Mouse (Mus musculus) heart, embryonic 11.5 days (tissue): ENCODE results near the gene Immt. TPM values are rescaled to one million over a fixed set of nuclear protein-coding genes. Genes with fewer than 3 reads are reported as not detected.
"Not testable (repeated sequence)": the region's sequence is repeated elsewhere in the genome, so short reads cannot be mapped to it uniquely, and the experiment has no call there.

ENCODE experiments used
- ATAC-seq: fragments of 200-750 bp; cut with Nextera tagmentation; replicated peaks from 2 replicates; pipeline ENCODE4 v1.8.0; 2017; ENCODE audit warnings: moderate library complexity; ENCODE audit not compliant: insufficient number of reproducible peaks, low FRiP score, low TSS enrichment
- H3K27ac ChIP-seq: fragments of 300-500 bp; sonication (generic); 2 replicates; pipeline ENCODE4 v1.5.1; 2014; ENCODE audit warnings: mild to moderate bottlenecking, low read depth, low read length
- H3K27me3 ChIP-seq: fragments of 300-500 bp; sonication (generic); 2 replicates; pipeline ENCODE4 v1.6.1; 2014; ENCODE audit warnings: mild to moderate bottlenecking, low read length, mixed read lengths; ENCODE audit not compliant: control insufficient read depth, insufficient read depth
- H3K36me3 ChIP-seq: fragments of 300-500 bp; sonication (generic); 2 replicates; pipeline ENCODE4 v1.6.1; 2014; ENCODE audit warnings: mild to moderate bottlenecking, low read length, moderate library complexity, mixed read lengths; ENCODE audit not compliant: control insufficient read depth, insufficient read depth
- H3K4me1 ChIP-seq: fragments of 300-500 bp; sonication (generic); 2 replicates; pipeline ENCODE4 v1.6.1; 2014; ENCODE audit warnings: low read length; ENCODE audit not compliant: control insufficient read depth, insufficient read depth
- H3K4me2 ChIP-seq: fragments of 300-500 bp; sonication (generic); 2 replicates; pipeline ENCODE4 v1.6.1; 2014; ENCODE audit warnings: mild to moderate bottlenecking, moderate library complexity
- H3K4me3 ChIP-seq: fragments of 300-500 bp; sonication (generic); 2 replicates; pipeline ENCODE4 v1.5.1; 2014; ENCODE audit warnings: low read depth, low read length
- H3K9ac ChIP-seq: fragments of 300-500 bp; sonication (generic); 2 replicates; pipeline ENCODE4 v1.6.1; 2014; ENCODE audit warnings: mild to moderate bottlenecking, low read depth, low read length, moderate library complexity
- H3K9me3 ChIP-seq: fragments of 300-500 bp; sonication (generic); replicated peaks from 2 replicates; pipeline ENCODE4 v1.6.1; 2016; ENCODE audit warnings: low read length; ENCODE audit not compliant: control insufficient read depth
- WGBS: fragments of 180-500 bp; shearing (Covaris S2); extraction: QIAGEN DNeasy Blood & Tissue Kit; methylation state at CpG from one replicate; pipeline ENCODE4 v1.1.7; 2014; ENCODE audit not compliant: insufficient replicate concordance; 5-methylcytosine and 5-hydroxymethylcytosine counted together
- polyA plus RNA-seq: library from polyadenylated mRNA; unstranded; fragments of >200 nt; fragmentation: Nextera tagmentation; extraction: Ambion mirVana; gene quantifications from 2 replicates; pipeline ENCODE4 v1.2.1, GENCODE M21; 2014

Immt gene
- polyA plus RNA-seq, 1 experiment from 2014 or later = 284 TPM

- 58% methylated on average over 1 of the region's 1 CpGs for WGBS
- no peak for ATAC-seq
- Histone ChIP-seq H3K4me2 (no peak within 1 kb of the TSS), H3K9ac (no peak within 1 kb of the TSS), H3K4me3 (no peak within 1 kb of the TSS), H3K4me1 (no peaks in the 10 kb centered on the region), H3K36me3 (no peaks in the 10 kb centered on the region), H3K27ac (no peak within 1 kb of the TSS), H3K27me3 (no peaks in the 10 kb centered on the region), H3K9me3 (no peaks in the 10 kb centered on the region)
Measured at GRCm38 (mm10) chr6:71826869-71827268, 4.3 kb upstream of the Immt start, which contains the start of gene Mrpl35. Mrpl35 (minus strand) TSS chr6:71826969.

- no peak for ATAC-seq
- 83% methylated on average over 9 of the region's 9 CpGs for WGBS
- H3K4me2 ChIP-seq = no peak overlapping the region
Measured at GRCm38 (mm10) chr6:71829768-71830167, 1.4 kb upstream of the Immt start.

GRCm38 (mm10) chr6:71831581-71831960 lies 440 bp downstream of the Immt start:
- Histone ChIP-seq H3K4me3 (peak overlapping the region; percentile 67), H3K36me3 (no peaks in the 10 kb centered on the region), H3K27ac (peak overlapping the region; percentile 80), H3K27me3 (no peaks in the 10 kb centered on the region), H3K9ac (peak overlapping the region; percentile 80), H3K9me3 (no peaks in the 10 kb centered on the region), H3K4me1 (peaks cover 5% of the 10 kb centered on the region; the same call in 1 of the 2 replicates), H3K4me2 (peak overlapping the region; percentile 84)
- under 1% methylated on average over 21 of the region's 21 CpGs for WGBS
- ATAC-seq = peak; percentile 99

More at GRCm38 (mm10) chr6:71829768-71830167, 1.4 kb upstream of the Immt start:
- no peak overlapping the region for H3K27ac ChIP-seq
- no peaks in the 10 kb centered on the region for H3K9me3 ChIP-seq
- H3K4me3 ChIP-seq = no peak overlapping the region
- peaks cover 5% of the 10 kb centered on the region; the same call in 1 of the 2 replicates for H3K4me1 ChIP-seq
- H3K36me3 ChIP-seq = no peaks in the 10 kb centered on the region
- no peaks in the 10 kb centered on the region for H3K27me3 ChIP-seq
- no peak overlapping the region for H3K9ac ChIP-seq

DNA sequence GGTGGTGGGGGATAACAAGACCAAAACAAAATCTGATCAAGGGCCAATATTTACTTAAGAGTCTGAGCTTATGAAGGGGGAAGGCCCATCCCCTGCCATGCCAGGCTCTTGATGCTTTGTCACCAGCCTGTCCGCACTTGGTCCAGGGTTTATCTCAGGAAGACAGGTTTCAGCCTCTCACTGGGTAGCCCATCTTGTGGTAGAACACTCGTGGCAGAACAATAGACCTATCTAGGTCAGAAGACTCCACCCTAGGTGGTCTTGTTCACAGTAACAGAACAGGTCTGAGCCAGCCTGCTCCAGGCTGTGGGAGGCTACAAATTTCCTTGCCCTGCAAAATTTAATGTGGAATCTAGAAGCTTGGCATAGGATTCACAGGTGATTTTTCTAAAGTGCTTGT lies 5.7 kb downstream of the Immt start:
- WGBS = 65% methylated on average over 2 of the region's 2 CpGs
- no peak overlapping the region for H3K27ac ChIP-seq
- no peak overlapping the region for H3K9ac ChIP-seq
- ATAC-seq = no peak
- no peaks in the 10 kb centered on the region for H3K9me3 ChIP-seq
- no peaks in the 10 kb centered on the region for H3K36me3 ChIP-seq
- H3K4me1 ChIP-seq = peaks cover 5% of the 10 kb centered on the region; the same call in 1 of the 2 replicates
- no peak overlapping the region for H3K4me3 ChIP-seq
- H3K4me2 ChIP-seq = no peak overlapping the region
- no peaks in the 10 kb centered on the region for H3K27me3 ChIP-seq

- H3K9ac ChIP-seq = no peak overlapping the region
Measured at GRCm38 (mm10) chr6:71839815-71840214, 8.7 kb downstream of the Immt start.

DNA sequence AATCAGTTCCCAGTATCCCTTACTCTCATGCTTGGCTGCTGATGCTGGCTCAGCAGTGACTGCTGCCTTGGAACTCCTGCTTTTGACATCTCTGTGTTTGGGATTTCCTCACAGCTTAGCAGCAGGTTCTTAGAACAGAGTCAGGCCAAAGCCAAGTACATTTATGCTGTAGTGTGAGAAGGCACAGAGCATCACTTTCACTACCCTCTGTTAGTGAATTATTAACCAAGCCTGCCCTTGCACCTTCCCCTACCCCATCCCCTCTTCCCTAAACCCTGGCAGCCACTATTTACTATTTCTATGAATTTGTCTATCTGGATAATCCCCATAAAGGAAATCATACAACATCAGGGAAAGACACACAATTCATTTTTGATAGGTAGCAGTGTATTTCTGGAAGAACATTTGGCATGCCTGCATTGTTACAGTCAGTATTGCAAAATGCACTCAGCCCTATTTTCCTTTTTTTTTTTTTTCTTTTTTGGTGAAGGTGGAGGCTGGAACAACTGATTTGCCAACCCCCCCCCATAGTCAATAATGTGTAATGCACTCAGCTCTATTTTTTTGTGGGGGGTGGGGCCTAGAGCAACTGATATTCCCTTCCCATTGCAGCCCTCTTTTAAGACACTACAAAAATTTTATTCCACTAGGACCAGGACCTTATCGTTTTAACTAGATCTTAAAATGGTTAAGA lies 9.6 kb downstream of the Immt start:
- Histone ChIP-seq H3K9me3 (no peaks in the 10 kb centered on the region), H3K36me3 (0 out of 2 replicates have a peak, but pooled peaks cover 2% of the 10 kb centered on the region), H3K4me1 (no peaks in the 10 kb centered on the region), H3K4me3 (no peak overlapping the region), H3K9ac (no peak overlapping the region), H3K4me2 (no peak overlapping the region), H3K27me3 (no peaks in the 10 kb centered on the region), H3K27ac (no peak overlapping the region)
- 91% methylated on average over 1 of the region's 1 CpGs for WGBS
- ATAC-seq = no peak

More at GRCm38 (mm10) chr6:71839815-71840214, 8.7 kb downstream of the Immt start:
- H3K4me2 ChIP-seq = no peak overlapping the region
- no peak overlapping the region for H3K4me3 ChIP-seq
- no peaks in the 10 kb centered on the region for H3K4me1 ChIP-seq
- no peaks in the 10 kb centered on the region for H3K27me3 ChIP-seq
- H3K36me3 ChIP-seq = no peaks in the 10 kb centered on the region
- no peak overlapping the region for H3K27ac ChIP-seq
- ATAC-seq = no peak
- H3K9me3 ChIP-seq = no peaks in the 10 kb centered on the region

DNA sequence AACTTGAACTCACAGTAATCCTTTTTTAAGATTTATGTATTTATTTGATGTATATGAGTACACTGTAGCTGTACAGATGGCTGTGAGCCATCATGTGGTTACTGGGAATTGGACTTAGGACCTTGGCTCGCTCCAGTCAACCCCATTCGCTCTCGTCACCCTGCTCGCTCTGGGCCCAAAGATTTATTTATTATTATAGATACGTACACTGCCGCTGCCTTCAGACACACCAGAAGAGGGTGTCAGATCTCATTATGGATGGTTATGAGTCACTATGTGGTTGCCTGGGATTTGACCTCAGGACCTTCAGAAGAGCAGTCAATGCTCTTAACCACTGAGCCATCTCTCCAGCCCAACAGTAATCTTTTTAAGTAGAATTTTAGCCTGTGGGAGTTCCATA lies 15.8 kb downstream of the Immt start:
- not testable (repeated sequence) for H3K27ac ChIP-seq, H3K9ac ChIP-seq, H3K4me1 ChIP-seq, H3K4me2 ChIP-seq, ATAC-seq, H3K36me3 ChIP-seq, H3K9me3 ChIP-seq, H3K27me3 ChIP-seq, H3K4me3 ChIP-seq
- 98% methylated on average over 6 of the region's 6 CpGs for WGBS

GRCm38 (mm10) chr6:71867751-71868150 lies 36.6 kb downstream of the Immt start:
- ATAC-seq = no peak
- Histone ChIP-seq H3K27ac (no peak overlapping the region), H3K4me3 (no peak overlapping the region), H3K9me3 (no peaks in the 10 kb centered on the region), H3K4me1 (no peaks in the 10 kb centered on the region), H3K27me3 (no peaks in the 10 kb centered on the region), H3K9ac (no peak overlapping the region), H3K36me3 (peaks cover 41% of the 10 kb centered on the region), H3K4me2 (no peak overlapping the region)
- WGBS = 89% methylated on average over 2 of the region's 2 CpGs

GRCm38 (mm10) chr6:71868809-71869208 lies 37.7 kb downstream of the Immt start:
- Histone ChIP-seq H3K36me3 (peaks cover 37% of the 10 kb centered on the region), H3K4me2 (no peak overlapping the region), H3K9me3 (no peaks in the 10 kb centered on the region), H3K27me3 (no peaks in the 10 kb centered on the region), H3K4me1 (no peaks in the 10 kb centered on the region), H3K27ac (no peak overlapping the region), H3K9ac (no peak overlapping the region), H3K4me3 (no peak overlapping the region)
- 81% methylated on average over 1 of the region's 1 CpGs for WGBS
- ATAC-seq = no peak
